Mouse (Mus musculus) hindbrain, postnatal 0 days (tissue): Measurements from ENCODE around the gene Btnl2. TPM values are rescaled to one million over a fixed set of nuclear protein-coding genes. Genes with fewer than 3 reads are reported as not detected.

Source experiments
- ATAC-seq: fragments of 200-750 bp; cut with Nextera tagmentation; 2 replicates; pipeline ENCODE4 v1.8.0; 2017; ENCODE audit warnings: mild to moderate bottlenecking, moderate TSS enrichment, moderate library complexity
- DNase-seq: peaks from one replicate; pipeline ENCODE4 v3.0.0-alpha.2; 2015; ENCODE audit warnings: low spot score
- H3K27ac ChIP-seq: fragments of 300-500 bp; sonication (generic); 2 replicates; pipeline ENCODE4 v1.5.1; 2014; ENCODE audit warnings: mild to moderate bottlenecking
- H3K27me3 ChIP-seq: fragments of 300-500 bp; sonication (generic); 2 replicates; pipeline ENCODE4 v1.6.1; 2014; ENCODE audit warnings: low read length, mixed read lengths; ENCODE audit not compliant: insufficient read depth
- H3K36me3 ChIP-seq: fragments of 300-500 bp; sonication (generic); 2 replicates; pipeline ENCODE4 v1.6.1; 2014; ENCODE audit warnings: low read length, mixed read lengths; ENCODE audit not compliant: insufficient read depth
- H3K4me1 ChIP-seq: fragments of 300-500 bp; sonication (generic); 2 replicates; pipeline ENCODE4 v1.6.1; 2014; ENCODE audit warnings: antibody characterized with exemption, low read length, mixed read lengths; ENCODE audit not compliant: insufficient read depth
- H3K4me2 ChIP-seq: fragments of 300-500 bp; sonication (generic); 2 replicates; pipeline ENCODE4 v1.6.1; 2014; ENCODE audit warnings: low read depth, mild to moderate bottlenecking, low read length, moderate library complexity, mixed read lengths
- H3K4me3 ChIP-seq: fragments of 300-500 bp; sonication (generic); 2 replicates; pipeline ENCODE4 v1.5.1; 2014; ENCODE audit warnings: low read length
- H3K9ac ChIP-seq: fragments of 300-500 bp; sonication (generic); replicated peaks from 2 replicates; pipeline ENCODE4 v1.6.1; 2014; ENCODE audit warnings: mild to moderate bottlenecking, low read length, moderate library complexity, mixed read lengths
- H3K9me3 ChIP-seq: fragments of 300-500 bp; sonication (generic); 2 replicates; pipeline ENCODE4 v1.6.1; 2016; ENCODE audit warnings: low read length, mixed read lengths
- CTCF ChIP-seq: IDR thresholded peaks from 2 replicates; pipeline ENCODE4 v1.5.1; 2016; ENCODE audit warnings: antibody characterized with exemption, control low read depth, low read depth
- WGBS: fragments of 180-500 bp; shearing (Covaris S2); extraction: QIAGEN DNeasy Blood & Tissue Kit; methylation state at CpG from one replicate; pipeline ENCODE4 v1.1.7; 2014; 5-methylcytosine and 5-hydroxymethylcytosine counted together
- polyA plus RNA-seq: library from polyadenylated mRNA; unstranded; fragments of >200 nt; fragmentation: Nextera tagmentation; extraction: Ambion mirVana; gene quantifications from 2 replicates; pipeline ENCODE4 v1.2.1, GENCODE M21; 2015
- total RNA-seq: library from RNA; depleted of rRNA; stranded (reverse); fragments of >200 nt; gene quantifications from 2 replicates; pipeline ENCODE4 v1.2.3, GENCODE M21; 2014; rRNA removed

The Btnl2 gene
- total and polyA plus RNA-seq, 2 experiments from 2014 or later = 0.08 TPM; not detected in 1

DNA sequence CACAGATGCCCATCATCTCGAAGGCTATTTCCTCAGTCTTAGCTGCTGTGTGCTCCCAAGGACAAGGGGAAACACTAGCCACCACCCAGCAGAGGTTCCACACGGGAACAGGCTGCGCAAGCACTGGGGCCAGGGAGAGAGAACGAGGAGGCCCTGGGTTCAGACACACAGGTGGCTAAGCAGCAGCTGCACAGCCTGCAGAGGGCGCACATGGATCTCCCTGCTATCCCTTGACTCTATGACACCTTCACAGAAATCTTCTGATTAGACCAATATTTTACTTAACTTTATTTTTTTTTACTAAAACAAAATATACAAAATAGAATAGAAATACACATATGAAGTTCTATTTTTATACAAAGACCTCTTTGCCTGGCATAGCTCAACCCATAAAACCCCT is 42.7 kb downstream of the Btnl2 start:
- DNase-seq = no peak
- ATAC-seq = no peak
- Histone ChIP-seq H3K36me3 (no peaks in the 10 kb centered on the region), H3K4me2 (no peak overlapping the region), H3K9me3 (no peaks in the 10 kb centered on the region), H3K9ac (no peak overlapping the region), H3K4me1 (no peaks in the 10 kb centered on the region), H3K4me3 (no peak overlapping the region), H3K27me3 (no peaks in the 10 kb centered on the region), H3K27ac (no peak overlapping the region)
- WGBS = 69% methylated on average over 5 of the region's 5 CpGs
- TF ChIP-seq CTCF = peak; percentile 36

GRCm38 (mm10) chr17:34398058-34398710 is 43.6 kb downstream of the Btnl2 start:
- 13% methylated on average over 9 of the region's 9 CpGs for WGBS
- DNase-seq (peak; percentile 94), ATAC-seq (peak; percentile 85)
- no peaks in the 10 kb centered on the region for H3K9me3 ChIP-seq
- no peak for TF ChIP-seq CTCF
- no peaks in the 10 kb centered on the region for H3K36me3 ChIP-seq
- H3K9ac ChIP-seq = peak overlapping the region; percentile 91; the same call in 1 of the 2 replicates
- H3K4me3 ChIP-seq = peak overlapping the region; percentile 64
- no peaks in the 10 kb centered on the region for H3K4me1 ChIP-seq
- H3K27ac ChIP-seq = peak overlapping the region; percentile 99
- peak overlapping the region; percentile 73 for H3K4me2 ChIP-seq
- H3K27me3 ChIP-seq = no peaks in the 10 kb centered on the region

DNA sequence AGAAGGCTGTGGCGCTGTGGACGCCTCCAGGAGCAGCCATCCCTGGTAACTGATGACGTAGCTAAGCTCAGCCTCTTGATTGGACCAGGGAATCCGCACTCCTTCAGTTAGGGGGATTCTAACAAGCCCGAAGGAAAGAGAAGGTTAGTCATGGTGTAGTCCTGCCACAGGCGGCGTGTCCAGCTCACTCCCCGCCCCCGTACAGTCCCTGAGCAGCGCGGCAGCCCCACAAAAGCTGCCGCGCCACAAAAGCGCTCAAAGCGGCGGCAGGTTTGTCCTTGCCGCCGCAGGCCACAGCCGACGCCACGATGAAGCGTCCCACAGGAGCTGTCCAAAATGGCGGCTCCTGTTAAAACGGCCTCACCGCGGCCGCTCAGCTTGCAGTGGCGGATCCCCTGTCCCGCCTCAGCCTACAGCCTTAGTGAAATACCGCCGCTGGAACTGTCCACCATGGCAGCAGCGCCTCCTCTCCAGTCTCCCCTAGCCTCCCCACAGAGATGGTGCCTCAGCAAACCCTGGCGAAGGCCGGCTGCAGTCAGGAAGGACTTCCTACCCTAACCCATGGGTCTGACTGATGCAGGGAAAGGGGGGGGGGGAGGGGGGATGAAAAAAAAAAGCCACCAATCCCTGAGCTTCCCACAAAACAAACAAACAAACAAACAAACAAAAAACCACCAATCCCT is 44.2 kb downstream of the Btnl2 start, which contains the start of gene BC051142:
Gene BC051142 (plus strand): TSS at position 110 of the 683 bp plus-strand sequence.
- H3K4me3 ChIP-seq = peak within 1 kb of the TSS; percentile 64
- ATAC-seq (peak; percentile 95), DNase-seq (peak; percentile 94)
- H3K36me3 ChIP-seq = no peaks in the 10 kb centered on the region
- peak within 1 kb of the TSS; percentile 91 for H3K9ac ChIP-seq
- TF ChIP-seq CTCF = peak; percentile 21; the same call in 1 of the 2 replicates
- no peaks in the 10 kb centered on the region for H3K27me3 ChIP-seq
- peak within 1 kb of the TSS; percentile 99 for H3K27ac ChIP-seq
- H3K9me3 ChIP-seq = no peaks in the 10 kb centered on the region
- H3K4me2 ChIP-seq = peak within 1 kb of the TSS; percentile 73
- H3K4me1 ChIP-seq = no peaks in the 10 kb centered on the region
- WGBS = 9% methylated on average over 34 of the region's 34 CpGs

GRCm38 (mm10) chr17:34399394-34399715 is 44.7 kb downstream of the Btnl2 start:
- Histone ChIP-seq H3K27ac (peak overlapping the region; percentile 99), H3K9me3 (no peaks in the 10 kb centered on the region), H3K36me3 (no peaks in the 10 kb centered on the region), H3K4me2 (peak overlapping the region; percentile 73), H3K9ac (peak overlapping the region; percentile 91), H3K27me3 (no peaks in the 10 kb centered on the region), H3K4me1 (no peaks in the 10 kb centered on the region), H3K4me3 (peak overlapping the region; percentile 64)
- DNase-seq (no peak), ATAC-seq (peak; percentile 16)
- TF ChIP-seq CTCF = no peak
- WGBS = 30% methylated on average over 4 of the region's 4 CpGs

DNA sequence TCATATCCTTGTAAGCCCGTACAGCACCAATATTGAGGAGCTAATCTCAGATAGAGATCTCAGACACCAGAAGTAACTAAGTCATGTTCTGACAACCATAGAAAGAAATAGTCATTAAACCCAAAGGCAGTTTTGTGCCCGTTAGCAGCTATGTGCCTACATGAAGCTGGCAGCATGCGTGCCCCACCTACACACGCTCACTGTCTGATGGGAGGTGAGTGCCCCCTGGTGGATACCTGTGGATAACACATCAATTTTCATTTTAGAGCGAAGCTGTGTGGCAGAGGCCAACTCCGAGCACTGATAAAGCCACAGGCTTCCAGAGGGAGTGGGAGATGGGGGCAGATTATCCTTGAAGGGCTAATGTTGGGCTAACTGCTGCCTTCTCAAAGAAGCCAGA is 56.5 kb downstream of the Btnl2 start:
- Histone ChIP-seq H3K4me2 (no peak overlapping the region), H3K9ac (no peak overlapping the region), H3K27me3 (no peaks in the 10 kb centered on the region), H3K9me3 (no peaks in the 10 kb centered on the region), H3K4me3 (no peak overlapping the region), H3K4me1 (no peaks in the 10 kb centered on the region), H3K27ac (no peak overlapping the region), H3K36me3 (no peaks in the 10 kb centered on the region)
- ATAC-seq = peak; percentile 76; the same call in 1 of the 2 replicates
- WGBS = 19% methylated on average over 6 of the region's 6 CpGs
- TF ChIP-seq CTCF = peak; percentile 93
- DNase-seq = peak; percentile 83

Other genes with a start within 250 kb of the Btnl2 start
- 30.9 and 31.3 TPM in 2 replicates for gene H2-DMa, start 235.3 kb upstream of the Btnl2 start, total RNA-seq
- gene H2-DMa, start 235.3 kb upstream of the Btnl2 start, polyA plus RNA-seq = 23.5 and 24.1 TPM in 2 replicates
- 180 and 195 TPM in 2 replicates for gene Brd2, start 232.2 kb upstream of the Btnl2 start, total RNA-seq
- 101 and 108 TPM in 2 replicates for gene Brd2, start 232.2 kb upstream of the Btnl2 start, polyA plus RNA-seq
- gene H2-DMb2, start 211.5 kb upstream of the Btnl2 start, total RNA-seq = 0.16 TPM in 1 of 2 replicates, not detected in the other
- gene H2-DMb2, start 211.5 kb upstream of the Btnl2 start, polyA plus RNA-seq = 0.58 and 0.59 TPM in 2 replicates
- gene H2-DMb1, start 201.8 kb upstream of the Btnl2 start, total RNA-seq = 1.8 and 3.0 TPM in 2 replicates
- gene H2-DMb1, start 201.8 kb upstream of the Btnl2 start, polyA plus RNA-seq = 1.4 and 1.8 TPM in 2 replicates
- 14.0 and 14.1 TPM in 2 replicates for gene Tap1, start 167.3 kb upstream of the Btnl2 start, total RNA-seq
- 8.0 and 8.1 TPM in 2 replicates for gene Tap1, start 167.3 kb upstream of the Btnl2 start, polyA plus RNA-seq
- gene Psmb9, start 167.1 kb upstream of the Btnl2 start, total RNA-seq = 0.68 and 4.3 TPM in 2 replicates
- gene Psmb9, start 167.1 kb upstream of the Btnl2 start, polyA plus RNA-seq = 2.8 and 4.2 TPM in 2 replicates
- 2.8 and 5.0 TPM in 2 replicates for gene Psmb8, start 157.1 kb upstream of the Btnl2 start, total RNA-seq
- gene Psmb8, start 157.1 kb upstream of the Btnl2 start, polyA plus RNA-seq = 6.5 and 6.9 TPM in 2 replicates
- gene Tap2, start 151.3 kb upstream of the Btnl2 start, total RNA-seq = 0.89 and 1.8 TPM in 2 replicates
- gene Tap2, start 151.3 kb upstream of the Btnl2 start, polyA plus RNA-seq = 3.8 and 6.5 TPM in 2 replicates
- gene H2-Ob, start 115.9 kb upstream of the Btnl2 start, total RNA-seq = 0.14 and 0.42 TPM in 2 replicates
- gene H2-Ob, start 115.9 kb upstream of the Btnl2 start, polyA plus RNA-seq = 0.13 and 0.35 TPM in 2 replicates
- gene H2-Ab1, start 97.1 kb upstream of the Btnl2 start, total RNA-seq = 1.1 and 3.5 TPM in 2 replicates
- 2.9 and 3.1 TPM in 2 replicates for gene H2-Ab1, start 97.1 kb upstream of the Btnl2 start, polyA plus RNA-seq
- 1.0 and 1.3 TPM in 2 replicates for gene H2-Aa, start 67.0 kb upstream of the Btnl2 start, total RNA-seq
- 0.95 and 1.4 TPM in 2 replicates for gene H2-Aa, start 67.0 kb upstream of the Btnl2 start, polyA plus RNA-seq
- gene H2-Eb1, start 49.0 kb upstream of the Btnl2 start, total RNA-seq = 0.52 and 0.93 TPM in 2 replicates
- 4.1 and 5.3 TPM in 2 replicates for gene H2-Eb1, start 49.0 kb upstream of the Btnl2 start, polyA plus RNA-seq
- gene H2-Eb2, start 29.2 kb upstream of the Btnl2 start, total RNA-seq = 0.05 and 0.07 TPM in 2 replicates
- 0.10 and 0.20 TPM in 2 replicates for gene H2-Eb2, start 29.2 kb upstream of the Btnl2 start, polyA plus RNA-seq
- not detected in 2 replicates for gene Btnl1, start 22.3 kb downstream of the Btnl2 start, total RNA-seq
- not detected in 2 replicates for gene Btnl1, start 22.3 kb downstream of the Btnl2 start, polyA plus RNA-seq
- gene BC051142, start 44.0 kb downstream of the Btnl2 start, total RNA-seq = 5.2 and 6.8 TPM in 2 replicates
- 4.4 and 5.0 TPM in 2 replicates for gene BC051142, start 44.0 kb downstream of the Btnl2 start, polyA plus RNA-seq
- not detected in 2 replicates for gene Btnl4, start 122.5 kb downstream of the Btnl2 start, total RNA-seq
- gene Btnl4, start 122.5 kb downstream of the Btnl2 start, polyA plus RNA-seq = not detected in 2 replicates
- not detected in 2 replicates for gene Btnl6, start 162.5 kb downstream of the Btnl2 start, total RNA-seq
- gene Btnl6, start 162.5 kb downstream of the Btnl2 start, polyA plus RNA-seq = 0.09 TPM in 1 of 2 replicates, not detected in the other
- gene Notch4, start 209.4 kb downstream of the Btnl2 start, total RNA-seq = 6.0 and 11.4 TPM in 2 replicates
- 5.2 and 6.1 TPM in 2 replicates for gene Notch4, start 209.4 kb downstream of the Btnl2 start, polyA plus RNA-seq
- 3.4 and 4.8 TPM in 2 replicates for gene Gpsm3, start 235.0 kb downstream of the Btnl2 start, total RNA-seq
- 4.8 and 5.4 TPM in 2 replicates for gene Gpsm3, start 235.0 kb downstream of the Btnl2 start, polyA plus RNA-seq
- 63.1 and 67.1 TPM in 2 replicates for gene Pbx2, start 236.4 kb downstream of the Btnl2 start, total RNA-seq
- 6.2 and 7.5 TPM in 2 replicates for gene Pbx2, start 236.4 kb downstream of the Btnl2 start, polyA plus RNA-seq
- gene Ager, start 243.0 kb downstream of the Btnl2 start, total RNA-seq = 1.8 and 2.0 TPM in 2 replicates
- 1.7 and 2.5 TPM in 2 replicates for gene Ager, start 243.0 kb downstream of the Btnl2 start, polyA plus RNA-seq
- 61.9 and 65.3 TPM in 2 replicates for gene Rnf5, start 248.9 kb downstream of the Btnl2 start, total RNA-seq
- gene Rnf5, start 248.9 kb downstream of the Btnl2 start, polyA plus RNA-seq = 223 and 233 TPM in 2 replicates
- gene Agpat1, start 249.4 kb downstream of the Btnl2 start, total RNA-seq = 306 and 322 TPM in 2 replicates
- 97.7 and 98.4 TPM in 2 replicates for gene Agpat1, start 249.4 kb downstream of the Btnl2 start, polyA plus RNA-seq